Mouse (Mus musculus): ENCODE data around the gene Igfbp5. TPM values are rescaled to one million over a fixed set of nuclear protein-coding genes. Genes with fewer than 3 reads are reported as not detected.

Igfbp5 gene
- total and polyA plus RNA-seq, 3 experiments: 0.03 TPM; not detected in 2

DNA sequence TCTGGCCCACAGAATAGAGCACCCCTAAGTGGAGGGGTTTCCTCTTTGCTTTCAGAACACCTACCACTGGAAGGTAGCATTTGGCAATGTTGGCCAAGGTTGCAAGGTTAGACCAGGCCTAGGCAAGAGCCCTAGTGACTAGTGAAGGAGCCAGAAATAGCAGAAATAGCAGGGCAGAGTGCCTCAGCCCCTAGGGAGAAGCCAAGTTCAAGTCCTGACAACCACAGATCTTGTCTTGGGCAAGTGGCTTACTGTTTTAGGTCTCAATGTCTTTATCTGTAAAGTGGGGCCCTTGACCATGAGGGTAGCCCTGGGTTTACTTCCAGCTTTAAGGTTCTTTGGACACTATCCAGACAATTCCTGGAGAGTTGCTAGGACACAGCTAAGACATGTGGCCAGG, 5.4 kb downstream of the Igfbp5 start:
- Histone ChIP-seq H3K27ac (ENCODE audit: control insufficient read depth, low read depth, low read length) (peak overlapping the region; percentile 62; the same call in 1 of the 2 replicates), H3K27me3 (ENCODE audit: control insufficient read depth in 1 of 2, insufficient read depth in 2 of 2, low read length in 2 of 2) (no peaks in the 10 kb centered on the region), H3K4me3 (ENCODE audit: control insufficient read depth in 1 of 2, insufficient read depth in 1 of 2, low read depth in 2 of 2, low read length in 2 of 2) (no peak overlapping the region; a peak in 1 of 4 replicates), H3K9ac (ENCODE audit: control insufficient read depth, low read depth, low read length, poor library complexity, severe bottlenecking) (no peak overlapping the region), H3K4me1 (ENCODE audit: control insufficient read depth in 1 of 2, insufficient read depth in 2 of 2, low read length in 2 of 2) (peaks cover 16 to 19% of the 10 kb centered on the region in 2 experiments), H3K79me2 (ENCODE audit: control insufficient read depth, insufficient read depth, low read length, poor library complexity) (no peaks in the 10 kb centered on the region), H3K9me3 (replicated peaks; ENCODE audit: insufficient read depth, low read length) (no peaks in the 10 kb centered on the region), H3K36me3 (ENCODE audit: control insufficient read depth in 1 of 2, insufficient read depth in 2 of 2, low read length in 2 of 2) (peaks cover 0 to 18% of the 10 kb centered on the region in 2 experiments; a peak in 2 of 4 replicates)
- DNase-seq (ENCODE audit: low read depth, low spot score): peak; percentile 35
- TF ChIP-seq MYC (IDR thresholded peaks at IDR 0.05; ENCODE audit: low read depth, low read length): 0 out of 2 replicates have a peak, but pooled peaks have one; percentile 6
- TF ChIP-seq TBP (IDR thresholded peaks at IDR 0.05; ENCODE audit: low read depth, low read length): no peak
- 0 out of 2 replicates have a peak, but pooled peaks have one; percentile 22 for TF ChIP-seq MAX (IDR thresholded peaks at IDR 0.05; ENCODE audit: low read length)

DNA sequence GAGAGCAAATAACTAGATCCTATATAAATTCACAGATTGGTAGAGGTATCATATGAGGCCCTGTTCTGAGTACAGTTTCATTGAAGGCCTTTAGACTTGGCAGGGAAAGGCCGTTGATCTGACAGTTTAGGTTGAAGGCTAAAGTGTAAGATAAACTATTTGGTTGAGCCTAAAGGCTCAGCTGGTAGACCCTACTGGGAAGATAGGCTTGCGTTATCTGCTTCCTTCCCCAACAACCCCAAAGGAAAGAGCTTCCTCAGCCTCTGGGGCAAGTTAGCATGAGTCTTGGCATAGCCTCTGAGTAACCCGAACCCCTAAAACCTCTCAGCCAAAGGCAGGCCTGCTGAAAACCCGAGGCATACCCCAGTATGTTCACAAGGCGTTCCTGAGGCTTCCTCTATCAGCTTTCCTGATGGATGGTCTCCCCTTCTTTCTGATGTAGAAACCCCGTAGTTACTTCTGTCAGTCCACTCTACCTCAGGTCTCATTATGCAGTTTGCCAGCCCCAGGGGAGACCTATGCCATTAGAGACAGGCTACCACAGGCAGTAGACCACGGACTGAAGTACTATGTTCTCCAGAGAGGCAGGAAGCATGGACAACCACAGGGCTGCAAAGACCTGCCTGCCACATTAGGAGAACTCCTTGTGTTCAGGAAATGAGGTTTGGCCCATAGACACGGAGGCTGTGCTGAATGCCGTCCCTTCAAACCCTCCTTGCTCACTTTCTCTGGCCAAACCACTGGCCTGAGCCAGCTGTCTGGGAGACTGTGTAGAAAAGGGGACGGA, 6.1 kb downstream of the Igfbp5 start:
- H3K4me1 ChIP-seq (ENCODE audit: control insufficient read depth in 1 of 2, insufficient read depth in 2 of 2, low read length in 2 of 2): peaks cover 16 to 19% of the 10 kb centered on the region in 2 experiments

DNA sequence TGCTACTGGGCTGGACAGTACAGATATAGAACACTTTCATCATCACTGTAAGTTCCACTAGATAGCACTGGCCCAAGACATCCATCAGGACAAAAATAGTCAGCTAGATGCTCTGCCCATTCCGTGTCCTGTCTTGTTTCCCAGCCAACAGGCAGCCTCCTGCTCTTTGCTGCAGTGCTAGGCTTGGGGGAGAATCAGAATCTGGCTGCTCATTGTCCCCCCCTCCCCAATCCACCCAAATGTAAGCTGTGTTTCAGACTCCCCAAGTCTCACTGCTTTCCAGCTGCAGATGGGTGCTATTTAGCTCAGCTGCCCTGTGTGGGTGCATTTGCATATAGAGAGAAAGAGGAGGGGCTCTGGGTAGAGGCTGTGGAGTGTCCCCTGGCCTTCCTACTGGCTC, 7.3 kb downstream of the Igfbp5 start:
- Histone ChIP-seq H3K27me3 (ENCODE audit: control insufficient read depth in 1 of 2, insufficient read depth in 2 of 2, low read length in 2 of 2) (no peaks in the 10 kb centered on the region), H3K9ac (ENCODE audit: control insufficient read depth, low read depth, low read length, poor library complexity, severe bottlenecking) (no peak overlapping the region), H3K9me3 (replicated peaks; ENCODE audit: insufficient read depth, low read length) (no peaks in the 10 kb centered on the region), H3K27ac (ENCODE audit: control insufficient read depth, low read depth, low read length) (no peak overlapping the region), H3K4me3 (ENCODE audit: control insufficient read depth in 1 of 2, insufficient read depth in 1 of 2, low read depth in 2 of 2, low read length in 2 of 2) (no peak overlapping the region), H3K79me2 (ENCODE audit: control insufficient read depth, insufficient read depth, low read length, poor library complexity) (no peaks in the 10 kb centered on the region), H3K36me3 (ENCODE audit: control insufficient read depth in 1 of 2, insufficient read depth in 2 of 2, low read length in 2 of 2) (peaks cover 0 to 18% of the 10 kb centered on the region in 2 experiments; a peak in 2 of 4 replicates), H3K4me1 (ENCODE audit: control insufficient read depth in 1 of 2, insufficient read depth in 2 of 2, low read length in 2 of 2) (peaks cover 16 to 19% of the 10 kb centered on the region in 2 experiments)
- peak; percentile 32 for DNase-seq (ENCODE audit: low read depth, low spot score)
- no peak for TF ChIP-seq CTCF (IDR thresholded peaks at IDR 0.05 in 2 of 3, conservative IDR thresholded peaks at IDR 0.05 in 1 of 3; ENCODE audit: control insufficient read depth in 1 of 3, insufficient read depth in 1 of 3, low read depth in 2 of 3, low read length in 3 of 3, poor library complexity in 1 of 3, severe bottlenecking in 1 of 3)
- TF ChIP-seq RCOR1 (IDR thresholded peaks at IDR 0.05; ENCODE audit: low read depth, low read length): no peak
- no peak for TF ChIP-seq GABPA (IDR thresholded peaks at IDR 0.05; ENCODE audit: low read depth, low read length)
- TF ChIP-seq BHLHE40 (IDR thresholded peaks at IDR 0.05; ENCODE audit: borderline replicate concordance, low read depth, low read length): no peak

More for the DNA sequence above, 6.1 kb downstream of the Igfbp5 start:
- no peaks in the 10 kb centered on the region for H3K9me3 ChIP-seq (replicated peaks; ENCODE audit: insufficient read depth, low read length)
- H3K79me2 ChIP-seq (ENCODE audit: control insufficient read depth, insufficient read depth, low read length, poor library complexity): no peaks in the 10 kb centered on the region
- DNase-seq (ENCODE audit: low read depth, low spot score): peak; percentile 59
- H3K36me3 ChIP-seq (ENCODE audit: control insufficient read depth in 1 of 2, insufficient read depth in 2 of 2, low read length in 2 of 2): peaks cover 0 to 18% of the 10 kb centered on the region in 2 experiments; a peak in 2 of 4 replicates
- TF ChIP-seq JUND (IDR thresholded peaks at IDR 0.05; ENCODE audit: low read depth, low read length) (no peak), MEF2A (IDR thresholded peaks at IDR 0.05; ENCODE audit: extremely low read depth, insufficient replicate concordance, low read depth, low read length, poor library complexity, severe bottlenecking) (peak; percentile 35; the same call in 1 of the 2 replicates), E2F4 (IDR thresholded peaks at IDR 0.05; ENCODE audit: borderline replicate concordance, low read depth, low read length) (no peak), MAFK (IDR thresholded peaks at IDR 0.05; ENCODE audit: borderline replicate concordance, low read depth, low read length) (no peak), TCF12 (IDR thresholded peaks at IDR 0.05; ENCODE audit: low read depth, low read length) (peak; percentile 68), HCFC1 (IDR thresholded peaks at IDR 0.05; ENCODE audit: low read depth, low read length) (peak; percentile 54; the same call in 1 of the 2 replicates), SIN3A (IDR thresholded peaks at IDR 0.05; ENCODE audit: low read length) (peak; percentile 65), USF2 (IDR thresholded peaks at IDR 0.05; ENCODE audit: borderline replicate concordance in 1 of 2, insufficient read depth in 1 of 2, low read depth in 1 of 2, low read length in 2 of 2) (no peak), POLR2A (IDR thresholded peaks at IDR 0.05; ENCODE audit: control insufficient read depth in 1 of 2, insufficient read depth in 1 of 2, low read depth in 1 of 2, low read length in 2 of 2, poor library complexity in 1 of 2) (no peak), GABPA (IDR thresholded peaks at IDR 0.05; ENCODE audit: low read depth, low read length) (no peak), TAL1 (IDR thresholded peaks at IDR 0.05; ENCODE audit: low read length) (no peak), EP300 (IDR thresholded peaks at IDR 0.05; ENCODE audit: low read depth in 1 of 2, low read length in 2 of 2) (peak; percentile 88 to 92), MAZ (IDR thresholded peaks at IDR 0.05; ENCODE audit: low read depth, low read length) (no peak), POLR2AphosphoS5 (IDR thresholded peaks at IDR 0.05; ENCODE audit: borderline replicate concordance, low read depth, low read length) (no peak), ETS1 (IDR thresholded peaks at IDR 0.05; ENCODE audit: low read depth, low read length) (peak; percentile 92), POLR2AphosphoS2 (IDR thresholded peaks at IDR 0.05; ENCODE audit: low read length) (no peak), MYB (IDR thresholded peaks at IDR 0.05; ENCODE audit: low read depth, low read length) (peak; percentile 96), GATA1 (IDR thresholded peaks at IDR 0.05; ENCODE audit: low read depth, low read length) (peak; percentile 87), NRF1 (IDR thresholded peaks at IDR 0.05; ENCODE audit: insufficient read depth, low read depth, low read length, poor library complexity, severe bottlenecking) (no peak)
- no peak overlapping the region for H3K9ac ChIP-seq (ENCODE audit: control insufficient read depth, low read depth, low read length, poor library complexity, severe bottlenecking)
- H3K4me3 ChIP-seq (ENCODE audit: control insufficient read depth in 1 of 2, insufficient read depth in 1 of 2, low read depth in 2 of 2, low read length in 2 of 2): no peak overlapping the region
- no peaks in the 10 kb centered on the region for H3K27me3 ChIP-seq (ENCODE audit: control insufficient read depth in 1 of 2, insufficient read depth in 2 of 2, low read length in 2 of 2)
- peak overlapping the region; percentile 67 for H3K27ac ChIP-seq (ENCODE audit: control insufficient read depth, low read depth, low read length)
